Mouse (Mus musculus): Measurements from ENCODE around the gene Kansl3.

DNA sequence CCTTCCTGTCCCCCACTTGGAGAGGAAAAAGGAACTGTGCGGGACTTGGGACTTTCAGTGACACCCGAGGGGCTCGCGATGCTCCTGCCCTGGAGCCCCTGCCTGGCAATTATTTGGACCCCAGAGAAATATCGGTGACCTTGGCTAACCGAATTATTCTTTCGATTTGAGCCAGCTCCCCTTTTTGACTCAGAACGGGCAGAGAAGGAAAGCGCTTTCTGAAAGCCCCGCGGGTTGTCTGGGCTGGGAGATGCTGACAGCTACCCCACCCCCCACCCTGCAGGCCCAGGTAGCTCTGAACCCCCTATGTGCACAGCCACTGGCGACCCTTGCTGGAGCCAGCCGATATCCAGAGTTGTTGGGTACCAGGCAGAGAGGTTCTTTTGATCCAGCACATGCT is 69.9 kb downstream of the Kansl3 start:
- TF ChIP-seq CTCF (IDR thresholded peaks at IDR 0.05) (no peak), EP300 (IDR thresholded peaks at IDR 0.05) (no peak)

Measured in lung, postnatal 0 days (tissue).